Mouse (Mus musculus) cerebellum, adult 8-10 months (tissue): ENCODE data around the gene Armh4.

Experiments
- DNase-seq: peaks from one replicate; pipeline ENCODE4 v3.0.0; 2022

Armh4 gene

DNA sequence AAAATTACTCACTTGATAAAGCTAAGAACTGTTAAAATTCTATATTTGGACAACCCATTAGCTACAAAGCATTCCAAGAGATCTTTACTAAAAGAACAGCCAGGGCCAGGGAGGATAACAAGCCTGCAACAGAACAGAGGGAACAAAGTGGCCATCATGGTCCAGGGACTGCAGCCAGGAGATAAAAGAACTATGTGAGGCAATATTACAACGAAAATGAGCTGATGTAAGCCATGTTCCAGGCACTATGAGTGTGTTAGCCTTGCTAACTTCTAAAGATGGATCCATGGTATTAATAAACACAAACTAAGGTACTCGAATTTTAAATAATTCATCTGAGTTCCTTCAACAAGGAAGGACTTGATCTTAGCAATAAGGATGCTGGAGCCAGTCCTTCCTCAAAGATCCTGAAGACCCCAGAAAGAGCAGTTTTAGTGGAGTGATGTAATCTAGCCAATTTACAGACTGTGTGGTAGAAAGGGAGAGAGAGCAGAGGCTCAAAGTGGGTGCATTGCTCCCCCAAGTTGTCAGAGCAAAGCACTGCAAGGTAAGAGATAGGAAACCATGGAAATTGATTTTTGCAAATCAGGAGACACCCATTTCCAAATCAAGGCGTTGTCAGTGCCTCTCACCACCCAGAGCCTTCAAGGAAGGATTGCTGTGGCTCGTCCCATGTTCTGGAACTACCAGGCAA, 59.7 kb downstream of the Armh4 start:
- DNase-seq = no peak

DNA sequence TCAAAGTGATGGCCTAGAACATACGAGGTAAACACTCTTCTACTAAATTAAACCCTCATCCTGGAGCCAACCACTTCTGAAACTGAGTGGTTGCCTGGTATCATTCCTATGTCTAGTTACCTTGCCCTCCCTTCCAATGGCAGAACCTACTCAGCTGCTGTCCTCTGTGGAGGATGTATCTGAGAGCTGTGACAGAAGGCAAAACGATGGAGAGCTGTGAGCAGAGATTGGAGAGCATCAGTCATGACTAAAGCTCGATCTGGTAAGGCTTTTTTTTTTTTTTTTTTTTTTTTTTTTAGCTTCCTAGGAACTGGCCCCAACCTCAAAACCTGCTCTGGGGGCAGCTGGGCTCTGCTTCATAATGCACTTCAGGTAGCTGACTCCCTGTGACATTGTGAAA, 60.4 kb downstream of the Armh4 start:
- DNase-seq = no peak

- DNase-seq = no peak
These were observed 61.9 kb downstream of the Armh4 start for GRCm38 (mm10) chr14:49721281-49721680.

DNA sequence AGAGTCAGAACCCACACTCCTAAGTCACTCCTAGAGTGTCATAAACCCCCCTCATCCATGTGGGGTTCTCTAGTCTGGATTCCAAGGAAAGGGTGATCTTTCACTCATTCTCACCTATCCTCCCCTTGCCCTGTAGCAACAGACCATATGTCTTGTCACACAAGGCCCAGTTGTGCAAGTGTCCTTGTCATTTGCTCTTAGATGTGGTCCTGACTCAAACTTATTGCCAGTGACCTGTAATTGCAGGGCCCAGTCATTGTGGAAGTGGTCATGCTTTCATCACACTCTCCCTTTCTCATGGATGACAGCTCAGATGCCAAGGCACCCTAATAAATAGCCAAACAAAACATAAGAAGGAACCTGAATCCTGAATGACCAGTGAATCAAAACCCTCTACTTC, 63.5 kb downstream of the Armh4 start:
- no peak for DNase-seq

DNA sequence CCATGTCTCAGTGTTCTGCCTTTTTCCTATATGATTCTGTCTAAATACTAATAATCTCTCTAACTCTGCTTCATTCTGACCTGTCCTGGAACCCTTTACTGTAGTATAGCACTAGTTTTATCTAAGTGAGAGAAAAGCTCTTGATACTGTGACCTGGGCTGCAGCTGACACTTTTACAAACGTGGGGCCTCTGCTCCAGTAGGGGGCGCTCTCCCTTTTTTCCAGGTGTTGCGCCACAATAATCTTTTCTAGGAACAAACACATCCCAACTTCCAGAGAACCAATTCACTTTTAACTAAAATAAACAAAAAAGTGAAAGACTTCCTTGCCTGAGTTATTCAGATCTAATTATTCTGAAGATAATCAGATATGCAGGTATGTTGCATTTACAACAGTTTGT, 72.2 kb downstream of the Armh4 start:
- no peak for DNase-seq

DNA sequence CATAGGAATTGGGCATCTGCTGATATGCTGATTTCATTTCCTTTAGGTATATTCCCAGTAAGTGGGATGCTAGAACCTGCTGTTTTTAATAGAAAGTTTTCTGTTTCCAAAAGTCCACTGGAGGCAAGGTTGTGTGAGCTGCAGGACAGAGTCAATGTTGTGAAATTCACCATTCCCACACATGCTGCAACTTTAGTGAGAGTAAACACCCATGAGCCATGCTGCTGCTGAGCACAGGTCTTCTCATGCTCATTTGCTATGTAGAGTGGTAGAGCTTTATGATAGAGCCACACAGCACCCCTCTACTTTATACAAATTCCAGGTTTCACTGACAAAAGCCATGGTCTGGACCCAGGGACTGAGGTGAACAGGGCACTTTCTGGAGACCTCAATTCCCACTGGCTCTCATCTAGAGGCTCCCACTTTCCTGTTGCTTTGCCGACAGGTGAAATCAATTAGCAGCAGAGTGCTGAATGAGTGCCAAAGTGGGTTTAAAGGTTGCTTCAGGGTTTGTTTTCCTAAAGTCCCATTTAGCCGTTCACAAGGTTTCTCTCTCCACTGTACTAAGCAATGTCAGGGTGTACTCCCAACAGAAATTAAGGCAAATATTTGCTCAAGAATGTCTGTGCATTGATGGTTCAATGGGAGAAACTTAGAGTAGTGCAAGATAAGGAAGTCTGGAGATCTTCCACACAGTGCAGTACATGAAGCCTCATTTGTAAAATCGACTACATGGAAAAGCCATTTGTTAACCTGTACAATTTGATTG, 79.6 kb downstream of the Armh4 start:
- no peak for DNase-seq

DNA sequence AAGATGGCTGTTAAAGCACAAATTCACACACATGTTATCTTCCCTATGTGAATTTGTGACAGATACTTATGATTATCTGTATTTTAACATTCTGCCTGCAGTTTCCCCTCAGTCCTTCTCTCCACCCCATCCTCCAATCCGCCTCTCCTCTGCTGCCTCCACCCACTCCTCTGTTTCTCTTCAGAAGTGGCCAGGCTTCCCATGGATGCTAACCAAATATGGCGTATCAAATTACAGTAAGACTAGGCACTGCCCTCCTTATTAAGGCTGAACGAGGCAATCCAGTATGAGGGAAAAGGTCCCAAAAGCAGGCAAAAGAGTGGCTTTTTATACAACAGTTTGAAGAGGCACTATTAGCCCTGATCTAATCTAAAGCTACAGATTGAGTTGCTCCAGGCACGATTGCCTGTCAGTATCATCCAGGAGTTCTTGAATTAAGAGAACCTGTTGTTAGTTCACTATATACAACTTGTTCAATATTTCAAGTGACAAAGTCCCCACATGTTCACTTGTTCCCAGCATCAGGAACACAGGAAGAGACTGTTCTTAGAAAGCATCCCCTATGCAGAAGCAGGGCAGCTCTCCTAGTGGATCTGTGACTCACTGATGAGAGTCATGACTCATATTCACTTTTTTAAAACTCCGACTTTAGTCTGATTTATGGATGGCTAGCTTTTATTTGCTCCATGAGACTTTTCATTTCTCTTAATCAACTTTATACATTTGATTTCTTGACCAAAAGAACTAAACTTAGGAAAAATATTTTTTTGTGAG, 103.5 kb downstream of the Armh4 start:
- no peak for DNase-seq

DNA sequence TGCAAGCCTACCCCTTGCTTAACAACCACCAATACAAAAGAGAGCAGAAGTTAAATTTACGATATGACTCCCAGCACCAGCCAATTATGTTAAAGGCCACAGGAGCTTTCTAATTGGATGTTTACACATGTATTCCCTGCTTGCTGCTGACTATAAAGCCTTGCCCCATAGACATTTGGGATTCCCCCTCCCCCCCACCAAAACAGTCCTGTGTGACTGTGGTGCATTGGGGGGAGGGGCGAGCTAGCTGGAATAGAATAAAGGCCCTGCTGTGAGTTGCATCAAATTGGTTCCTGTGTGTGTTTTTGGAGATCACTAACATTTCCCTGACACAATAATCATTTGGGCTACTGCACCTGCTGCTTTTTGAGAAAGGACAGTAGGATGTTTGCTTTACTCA, 106.6 kb downstream of the Armh4 start:
- no peak for DNase-seq

DNA sequence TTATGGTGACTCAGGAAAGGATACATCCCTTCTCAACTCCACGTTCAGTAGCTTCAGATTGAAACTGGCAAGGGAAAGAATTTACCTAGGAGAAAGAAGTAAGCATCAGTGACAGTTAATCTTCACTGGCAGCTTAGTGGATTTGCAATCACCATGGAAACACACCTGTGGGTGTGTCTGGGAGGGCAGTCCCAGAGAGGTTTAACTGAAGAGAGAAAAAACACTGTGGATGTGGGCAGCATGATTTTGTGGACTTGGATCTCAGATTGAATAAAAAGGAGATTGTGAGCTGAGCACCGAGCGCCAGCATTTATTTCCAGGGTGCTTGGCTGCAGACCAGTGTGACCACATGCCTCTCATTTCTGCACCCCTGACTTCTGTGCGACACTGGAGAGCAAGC, 122.7 kb downstream of the Armh4 start:
- DNase-seq = no peak

GRCm38 (mm10) chr14:49649191-49649590, 134.0 kb downstream of the Armh4 start:
- no peak for DNase-seq

DNA sequence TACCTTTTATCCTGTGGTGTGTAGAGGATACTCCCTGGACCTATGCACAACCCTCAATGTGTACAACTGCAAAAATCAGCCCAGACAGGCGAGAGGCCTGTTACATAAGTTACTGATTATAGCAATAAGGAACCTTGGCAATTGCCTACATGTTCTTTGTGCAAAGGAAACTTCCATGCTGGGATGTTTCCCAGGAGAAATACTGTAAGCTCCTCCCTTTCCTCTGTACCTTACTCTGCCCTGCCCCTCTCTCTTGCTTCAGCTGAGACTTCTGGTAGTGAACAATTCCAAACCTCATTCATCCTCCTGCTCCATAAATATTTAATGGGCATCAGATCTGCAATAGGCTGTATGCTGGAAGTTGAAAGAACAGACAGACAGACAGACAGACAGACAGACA, 145.8 kb downstream of the Armh4 start:
- no peak for DNase-seq

DNA sequence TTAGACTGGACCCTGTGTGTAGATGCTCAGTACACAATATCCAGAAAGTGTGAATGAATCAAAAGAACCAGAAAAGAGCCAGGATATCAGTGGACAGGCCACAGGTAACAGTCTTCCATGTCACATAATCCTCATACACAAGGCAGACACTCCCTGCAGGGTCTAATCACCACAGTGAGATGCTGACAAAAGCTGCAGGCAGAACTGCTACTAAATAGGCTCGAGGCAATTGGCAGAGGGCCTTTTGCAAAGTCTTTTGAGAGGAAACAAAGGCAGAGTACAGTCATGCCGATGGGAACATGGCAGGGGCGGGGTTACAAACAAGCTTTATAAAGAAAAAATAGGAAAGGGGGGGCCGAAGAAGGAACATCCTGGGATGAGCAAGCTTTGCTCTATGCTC, 157.1 kb downstream of the Armh4 start:
- no peak for DNase-seq
